Mouse (Mus musculus): ENCODE data around the gene Ube2l3. TPM values are rescaled to one million over a fixed set of nuclear protein-coding genes. Genes with fewer than 3 reads are reported as not detected.

The Ube2l3 gene
- polyA plus RNA-seq, 2 experiments = 65.1 to 218 TPM

DNA sequence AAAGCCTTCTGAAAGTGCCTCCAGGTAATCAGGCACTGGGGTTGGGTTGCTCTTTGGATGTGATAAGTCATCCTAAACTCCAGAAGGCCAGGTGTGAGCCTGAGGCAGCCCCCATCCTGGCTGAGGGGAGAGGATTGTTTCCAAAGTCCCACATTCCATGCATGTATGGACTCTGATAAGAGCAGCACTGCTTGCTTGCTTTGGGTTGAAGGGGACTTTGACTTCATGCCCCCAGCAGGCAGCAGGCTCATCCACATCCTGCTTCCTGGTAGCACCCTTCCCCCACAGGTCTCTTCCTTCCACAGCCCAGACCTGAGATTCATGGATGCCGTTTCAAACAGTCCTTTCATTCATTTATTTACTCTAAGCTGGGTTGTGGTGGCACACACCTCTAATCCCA is 41.3 kb upstream of the Ube2l3 start:
- no peak for TF ChIP-seq EP300 (IDR thresholded peaks at IDR 0.05; ENCODE audit: low read depth)
- TF ChIP-seq CTCF (IDR thresholded peaks at IDR 0.05; ENCODE audit: low read depth) = no peak
- Histone ChIP-seq H3K36me3 (replicated peaks; ENCODE audit: control insufficient read depth, insufficient read depth, low read depth) (no peaks in the 10 kb centered on the region), H3K4me3 (ENCODE audit: insufficient read depth in 1 of 2, low read depth in 2 of 2, low read length in 2 of 2) (no peak overlapping the region), H3K9ac (replicated peaks) (no peak overlapping the region), H3K27me3 (ENCODE audit: control insufficient read depth, insufficient read depth, low read length) (no peaks in the 10 kb centered on the region), H3K4me2 (ENCODE audit: low read depth) (peak overlapping the region; percentile 8; the same call in 1 of the 2 replicates), H3K27ac (no peak overlapping the region), H3K4me1 (replicated peaks; ENCODE audit: control insufficient read depth in 2 of 2, insufficient read depth in 2 of 2, low read length in 1 of 2) (peaks cover 10 to 47% of the 10 kb centered on the region in 2 experiments), H3K9me3 (ENCODE audit: control insufficient read depth, low read length) (no peaks in the 10 kb centered on the region)
- ATAC-seq (ENCODE audit: insufficient read depth) = peak; percentile 61; the same call in 1 of the 2 replicates
- WGBS (ENCODE audit: insufficient replicate concordance) = 36% methylated on average over 1 of the region's 1 CpGs
- DNase-seq (ENCODE audit: low read depth in 3 of 3, low spot score in 3 of 3) = no peak

DNA sequence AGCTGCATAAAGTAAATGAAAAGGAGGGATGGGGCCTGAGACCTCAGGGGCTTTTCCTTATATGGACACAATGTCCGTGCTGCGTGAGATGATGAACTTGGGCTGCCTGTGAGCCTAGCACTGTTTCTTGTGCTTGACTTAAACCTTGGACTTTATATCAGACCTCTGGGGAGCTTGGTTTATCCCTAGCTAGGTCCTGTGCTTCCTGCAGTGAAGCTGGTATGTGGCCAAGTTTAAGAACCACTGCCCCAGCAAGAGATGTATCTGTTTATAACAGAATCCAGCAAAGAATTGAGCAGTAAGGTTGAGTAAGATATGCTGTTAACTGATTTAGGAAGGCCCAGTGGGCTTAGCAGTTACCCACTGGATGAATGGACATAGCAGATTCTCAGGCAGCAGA is 37.0 kb upstream of the Ube2l3 start:
- TF ChIP-seq EP300 (IDR thresholded peaks at IDR 0.05; ENCODE audit: low read depth) = no peak
- TF ChIP-seq CTCF (IDR thresholded peaks at IDR 0.05; ENCODE audit: low read depth) = no peak
- H3K27me3 ChIP-seq (ENCODE audit: control insufficient read depth, insufficient read depth, low read length) = no peaks in the 10 kb centered on the region
- H3K9ac ChIP-seq (replicated peaks) = no peak overlapping the region
- peaks cover 33 to 63% of the 10 kb centered on the region in 2 experiments for H3K4me1 ChIP-seq (replicated peaks; ENCODE audit: control insufficient read depth in 2 of 2, insufficient read depth in 2 of 2, low read length in 1 of 2)
- H3K27ac ChIP-seq = no peak overlapping the region
- no peaks in the 10 kb centered on the region for H3K36me3 ChIP-seq (replicated peaks; ENCODE audit: control insufficient read depth, insufficient read depth, low read depth)
- WGBS (ENCODE audit: insufficient replicate concordance) = 60% methylated on average over 2 of the region's 2 CpGs
- ATAC-seq (ENCODE audit: insufficient read depth) = no peak
- H3K9me3 ChIP-seq (ENCODE audit: control insufficient read depth, low read length) = no peaks in the 10 kb centered on the region
- DNase-seq (ENCODE audit: low read depth in 3 of 3, low spot score in 3 of 3) = no peak
- no peak overlapping the region for H3K4me2 ChIP-seq (ENCODE audit: low read depth)
- H3K4me3 ChIP-seq (ENCODE audit: insufficient read depth in 1 of 2, low read depth in 2 of 2, low read length in 2 of 2) = no peak overlapping the region

GRCm38 (mm10) chr16:17237634-17238033 is 35.2 kb upstream of the Ube2l3 start:
- Histone ChIP-seq H3K9ac (replicated peaks) (no peak overlapping the region), H3K4me3 (ENCODE audit: insufficient read depth in 1 of 2, low read depth in 2 of 2, low read length in 2 of 2) (no peak overlapping the region), H3K9me3 (ENCODE audit: control insufficient read depth, low read length) (no peaks in the 10 kb centered on the region), H3K4me2 (ENCODE audit: low read depth) (peak overlapping the region; percentile 18; the same call in 1 of the 2 replicates), H3K36me3 (replicated peaks; ENCODE audit: control insufficient read depth, insufficient read depth, low read depth) (no peaks in the 10 kb centered on the region), H3K27me3 (ENCODE audit: control insufficient read depth, insufficient read depth, low read length) (no peaks in the 10 kb centered on the region), H3K4me1 (replicated peaks; ENCODE audit: control insufficient read depth in 2 of 2, insufficient read depth in 2 of 2, low read length in 1 of 2) (peaks cover 34 to 58% of the 10 kb centered on the region in 2 experiments), H3K27ac (no peak overlapping the region)
- peak; percentile 63 for ATAC-seq (ENCODE audit: insufficient read depth)
- 15% methylated on average over 3 of the region's 3 CpGs for WGBS (ENCODE audit: insufficient replicate concordance)
- peak in 2 of 3 experiments; percentile 61 to 64 for DNase-seq (ENCODE audit: low read depth in 3 of 3, low spot score in 3 of 3)
- TF ChIP-seq EP300 (IDR thresholded peaks at IDR 0.05; ENCODE audit: low read depth) (peak; percentile 84), CTCF (IDR thresholded peaks at IDR 0.05; ENCODE audit: low read depth) (no peak)

GRCm38 (mm10) chr16:17234916-17235665 is 32.6 kb upstream of the Ube2l3 start:
- no peak for TF ChIP-seq EP300 (IDR thresholded peaks at IDR 0.05; ENCODE audit: low read depth)
- TF ChIP-seq CTCF (IDR thresholded peaks at IDR 0.05; ENCODE audit: low read depth) = no peak
- H3K9ac ChIP-seq (replicated peaks) = peak overlapping the region; percentile 18; the same call in 1 of the 2 replicates
- H3K4me1 ChIP-seq (replicated peaks; ENCODE audit: control insufficient read depth in 2 of 2, insufficient read depth in 2 of 2, low read length in 1 of 2) = peaks cover 34 to 50% of the 10 kb centered on the region in 2 experiments
- ATAC-seq (ENCODE audit: insufficient read depth) (no peak), DNase-seq (ENCODE audit: low read depth in 3 of 3, low spot score in 3 of 3) (no peak)
- H3K36me3 ChIP-seq (replicated peaks; ENCODE audit: control insufficient read depth, insufficient read depth, low read depth) = no peaks in the 10 kb centered on the region
- peak overlapping the region; percentile 24 to 86; a peak in 3 of 4 replicates for H3K4me3 ChIP-seq (ENCODE audit: insufficient read depth in 1 of 2, low read depth in 2 of 2, low read length in 2 of 2)
- 49% methylated on average over 9 of the region's 9 CpGs for WGBS (ENCODE audit: insufficient replicate concordance)
- no peaks in the 10 kb centered on the region for H3K9me3 ChIP-seq (ENCODE audit: control insufficient read depth, low read length)
- no peak overlapping the region for H3K27ac ChIP-seq
- peak overlapping the region; percentile 88 for H3K4me2 ChIP-seq (ENCODE audit: low read depth)
- no peaks in the 10 kb centered on the region for H3K27me3 ChIP-seq (ENCODE audit: control insufficient read depth, insufficient read depth, low read length)

DNA sequence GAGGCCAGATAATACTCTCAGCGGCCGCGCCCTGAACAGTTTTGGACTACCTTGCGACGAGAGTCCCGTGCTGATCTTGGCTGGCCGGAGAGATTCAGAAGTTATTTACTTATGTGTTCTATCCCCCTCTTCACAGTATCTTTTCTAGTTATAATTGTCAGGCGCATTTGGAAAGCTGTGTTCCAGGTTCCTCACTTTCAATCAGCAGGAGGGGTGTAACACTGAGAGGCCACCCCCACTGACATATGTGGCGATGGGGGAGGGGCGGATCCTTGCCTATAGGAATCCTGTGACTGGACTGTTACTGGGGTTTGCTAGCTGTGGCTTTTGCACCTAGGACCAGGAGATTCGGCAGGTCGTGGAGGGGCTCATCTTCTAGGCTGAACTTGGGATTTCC is 32.0 kb upstream of the Ube2l3 start:
- TF ChIP-seq CTCF (IDR thresholded peaks at IDR 0.05; ENCODE audit: low read depth) = no peak
- no peak for TF ChIP-seq EP300 (IDR thresholded peaks at IDR 0.05; ENCODE audit: low read depth)
- DNase-seq (ENCODE audit: low read depth in 3 of 3, low spot score in 3 of 3) (no peak), ATAC-seq (ENCODE audit: insufficient read depth) (no peak)
- WGBS (ENCODE audit: insufficient replicate concordance) = 2% methylated on average over 12 of the region's 12 CpGs
- Histone ChIP-seq H3K36me3 (replicated peaks; ENCODE audit: control insufficient read depth, insufficient read depth, low read depth) (no peaks in the 10 kb centered on the region), H3K9ac (replicated peaks) (peak overlapping the region; percentile 87; the same call in 1 of the 2 replicates), H3K27me3 (ENCODE audit: control insufficient read depth, insufficient read depth, low read length) (no peaks in the 10 kb centered on the region), H3K4me3 (ENCODE audit: insufficient read depth in 1 of 2, low read depth in 2 of 2, low read length in 2 of 2) (peak overlapping the region; percentile 69 to 86), H3K27ac (no peak overlapping the region), H3K9me3 (ENCODE audit: control insufficient read depth, low read length) (no peaks in the 10 kb centered on the region), H3K4me2 (ENCODE audit: low read depth) (peak overlapping the region; percentile 88), H3K4me1 (replicated peaks; ENCODE audit: control insufficient read depth in 2 of 2, insufficient read depth in 2 of 2, low read length in 1 of 2) (peaks cover 33 to 44% of the 10 kb centered on the region in 2 experiments)

All from liver, embryonic 14.5 days (tissue).